Mouse (Mus musculus) C2C12 (cell line): ENCODE results near the gene Zscan2. TPM values are rescaled to one million over a fixed set of nuclear protein-coding genes. Genes with fewer than 3 reads are reported as not detected.

Source experiments
- H3K27me3 ChIP-seq: one replicate; pipeline ENCODE4 v1.6.1; 2011; ENCODE audit not compliant: control insufficient read depth, insufficient read depth, insufficient read length
- H3K36me3 ChIP-seq: one replicate; pipeline ENCODE4 v1.6.1; 2011; ENCODE audit not compliant: control insufficient read depth, insufficient read depth
- H3K4me3 ChIP-seq: one replicate; pipeline ENCODE4 v1.5.1; 2011; ENCODE audit warnings: mild to moderate bottlenecking, control low read depth; ENCODE audit not compliant: poor library complexity, insufficient read depth, severe bottlenecking
- H3K79me2 ChIP-seq: one replicate; pipeline ENCODE4 v1.6.1; 2011; ENCODE audit not compliant: control insufficient read depth, insufficient read depth
- H3K79me3 ChIP-seq: one replicate; pipeline ENCODE4 v1.6.1; 2011; ENCODE audit warnings: low read depth, control low read depth
- H3ac ChIP-seq: one replicate; pipeline ENCODE3; 2011; ENCODE audit warnings: low read depth; ENCODE audit not compliant: control insufficient read depth, insufficient read length
- CEBPB ChIP-seq: IDR thresholded peaks from one replicate; pipeline ENCODE4 v1.6.1; 2011; ENCODE audit warnings: low read depth, mild to moderate bottlenecking, control low read depth, moderate library complexity
- CTCF ChIP-seq: IDR thresholded peaks from one replicate; pipeline ENCODE4 v1.5.1; 2011; ENCODE audit not compliant: control insufficient read depth, insufficient read depth, insufficient read length
- FOSL1 ChIP-seq: IDR thresholded peaks from one replicate; pipeline ENCODE4 v1.8.0; 2011; ENCODE audit warnings: mild to moderate bottlenecking, low read length; ENCODE audit not compliant: poor library complexity, insufficient read depth, severe bottlenecking
- MAX ChIP-seq: IDR thresholded peaks from one replicate; pipeline ENCODE4 v1.6.1; 2011; ENCODE audit warnings: mild to moderate bottlenecking, control low read depth
- MYOD1 ChIP-seq: IDR thresholded peaks from one replicate; pipeline ENCODE4 v1.6.1; 2011; ENCODE audit warnings: low read depth; ENCODE audit not compliant: control insufficient read depth, insufficient read length
- MYOG ChIP-seq: IDR thresholded peaks from one replicate; pipeline ENCODE4 v1.6.1; 2011; ENCODE audit not compliant: control insufficient read depth, insufficient read length; ENCODE audit errors: extremely low read depth
- USF1 ChIP-seq: IDR thresholded peaks from one replicate; pipeline ENCODE4 v1.6.1; 2011; ENCODE audit warnings: low read depth, mild to moderate bottlenecking, control low read depth, moderate library complexity
- polyA plus RNA-seq: library from polyadenylated mRNA; unstranded; fragments of >200 nt; fragmentation: generic; extraction: Trizol; gene quantifications from one replicate; pipeline ENCODE4 v1.2.1, GENCODE M21; 2012; ENCODE audit warnings: missing spikeins

Zscan2 gene
- polyA plus RNA-seq, 1 experiment = 4.6 TPM

DNA sequence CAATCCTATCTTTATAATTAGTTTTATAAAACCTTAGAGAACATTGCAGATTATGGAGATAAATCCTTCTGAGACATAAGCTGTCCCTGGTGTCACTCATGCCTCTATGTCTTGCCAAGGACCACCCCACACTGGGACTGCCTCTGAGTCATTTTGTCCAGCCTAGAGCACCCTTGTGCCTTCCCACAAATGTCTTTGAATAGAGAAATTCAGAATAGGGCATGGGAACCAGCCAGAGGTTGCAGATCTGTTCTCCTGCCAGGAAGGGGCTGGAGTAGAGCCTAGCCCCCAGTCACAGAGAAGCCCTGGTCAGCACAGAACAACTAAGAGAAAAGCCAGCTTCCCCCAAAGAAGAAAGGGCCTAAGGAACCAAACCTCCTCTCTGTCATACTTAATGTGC, 5.4 kb upstream of the Zscan2 start:
- Histone ChIP-seq H3K4me3 (no peak overlapping the region), H3ac (no peak overlapping the region), H3K27me3 (no peaks in the 10 kb centered on the region), H3K79me3 (no peaks in the 10 kb centered on the region), H3K79me2 (no peaks in the 10 kb centered on the region), H3K36me3 (no peaks in the 10 kb centered on the region)
- TF ChIP-seq CEBPB = no peak
- TF ChIP-seq CTCF = no peak
- TF ChIP-seq USF1 = no peak
- no peak for TF ChIP-seq MYOD1
- no peak for TF ChIP-seq MAX
- TF ChIP-seq MYOG = no peak

- TF ChIP-seq CTCF (peak; percentile 57), USF1 (no peak), MAX (no peak)
These were observed 3.5 kb upstream of the Zscan2 start for GRCm38 (mm10) chr7:80857181-80857580.

DNA sequence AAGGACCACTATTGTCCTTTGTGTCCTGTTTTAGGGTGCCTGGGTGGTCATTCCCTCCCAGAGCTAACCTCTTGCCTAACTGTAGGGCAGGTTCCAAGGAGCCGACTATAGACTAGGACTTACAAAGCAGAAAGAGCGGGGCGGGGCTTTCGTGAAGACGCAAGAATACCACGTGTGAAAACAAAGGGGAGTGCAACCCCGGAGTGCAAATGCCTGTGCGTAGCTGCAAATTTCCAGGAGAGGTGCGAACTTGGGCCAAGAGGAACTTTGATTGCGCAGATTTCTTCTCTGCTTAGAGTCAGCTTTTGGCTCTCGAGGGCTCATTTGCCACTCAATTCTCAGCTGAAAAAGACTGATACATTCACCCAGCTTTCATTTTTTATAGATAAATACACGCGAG, 493 bp upstream of the Zscan2 start:
- Histone ChIP-seq H3K79me2 (peaks cover 17% of the 10 kb centered on the region), H3K4me3 (peak overlapping the region; percentile 57), H3K79me3 (no peaks in the 10 kb centered on the region), H3K27me3 (no peaks in the 10 kb centered on the region), H3ac (no peak overlapping the region), H3K36me3 (peaks cover under 1% of the 10 kb centered on the region)
- TF ChIP-seq USF1 (peak; percentile 65), FOSL1 (no peak)

More at GRCm38 (mm10) chr7:80857181-80857580, 3.5 kb upstream of the Zscan2 start:
- H3K27me3 ChIP-seq = no peaks in the 10 kb centered on the region
- H3K36me3 ChIP-seq = no peaks in the 10 kb centered on the region
- no peak overlapping the region for H3ac ChIP-seq
- no peak overlapping the region for H3K4me3 ChIP-seq
- no peaks in the 10 kb centered on the region for H3K79me3 ChIP-seq
- H3K79me2 ChIP-seq = peaks cover 12% of the 10 kb centered on the region

- Histone ChIP-seq H3K79me3 (no peaks in the 10 kb centered on the region), H3K79me2 (peaks cover 18% of the 10 kb centered on the region), H3K36me3 (peaks cover 6% of the 10 kb centered on the region), H3ac (no peak overlapping the region), H3K4me3 (no peak overlapping the region), H3K27me3 (no peaks in the 10 kb centered on the region)
- TF ChIP-seq FOSL1 (no peak), MYOG (no peak), MAX (no peak), MYOD1 (no peak), USF1 (no peak), CEBPB (no peak), CTCF (no peak)
These were observed 1.8 kb downstream of the Zscan2 start for GRCm38 (mm10) chr7:80862475-80862874.

DNA sequence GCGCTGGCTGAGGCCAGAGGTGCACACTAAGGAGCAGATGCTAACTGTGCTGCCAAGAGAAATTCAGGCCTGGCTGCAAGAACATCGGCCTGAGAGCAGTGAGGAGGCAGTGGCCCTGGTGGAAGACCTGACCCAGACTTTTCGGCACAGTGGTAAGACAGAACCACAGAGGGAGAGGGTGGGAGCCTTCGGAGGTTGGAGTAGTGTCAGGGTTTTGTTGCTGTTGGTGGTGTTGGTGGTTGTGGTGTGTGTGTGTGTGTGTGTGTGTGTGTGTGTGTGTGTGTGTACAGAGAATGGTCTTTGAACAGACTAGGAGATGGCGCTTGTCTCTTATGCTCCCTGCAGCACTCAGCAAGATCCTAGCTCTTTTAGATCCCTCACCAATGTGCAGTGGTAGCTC, 2.8 kb downstream of the Zscan2 start:
- Histone ChIP-seq H3K79me3 (no peaks in the 10 kb centered on the region), H3K4me3 (no peak overlapping the region), H3K79me2 (peaks cover 21% of the 10 kb centered on the region), H3ac (no peak overlapping the region), H3K27me3 (no peaks in the 10 kb centered on the region), H3K36me3 (peaks cover 13% of the 10 kb centered on the region)
- TF ChIP-seq MYOG (no peak), USF1 (no peak), CEBPB (no peak), CTCF (no peak), FOSL1 (no peak), MAX (no peak), MYOD1 (no peak)

GRCm38 (mm10) chr7:80864151-80864550, 3.4 kb downstream of the Zscan2 start:
- no peaks in the 10 kb centered on the region for H3K79me3 ChIP-seq
- H3K27me3 ChIP-seq = no peaks in the 10 kb centered on the region
- TF ChIP-seq FOSL1 (no peak), MYOD1 (no peak), CTCF (no peak), MAX (no peak), USF1 (no peak), CEBPB (no peak), MYOG (no peak)
- peaks cover 21% of the 10 kb centered on the region for H3K79me2 ChIP-seq
- H3ac ChIP-seq = no peak overlapping the region
- peaks cover 15% of the 10 kb centered on the region for H3K36me3 ChIP-seq
- H3K4me3 ChIP-seq = no peak overlapping the region
